Mouse (Mus musculus): ENCODE data around the gene Glipr1. TPM values are rescaled to one million over a fixed set of nuclear protein-coding genes. Genes with fewer than 3 reads are reported as not detected.

The Glipr1 gene
- total and polyA plus RNA-seq, 3 experiments: 341 to 1,004 (median 471) TPM

- dilution Hi-C loops (cut with MboI; ENCODE audit: extremely low pct_ligation_motif_present, extremely low pct_unique_long_range_greater_than_20kb, low sequenced_read_pairs): no loop called here
- H3K27ac ChIP-seq (ENCODE audit: insufficient read depth, low read depth): no peak overlapping the region
- H3K36me3 ChIP-seq (replicated peaks in 1 of 2; ENCODE audit: control insufficient read depth in 1 of 2, insufficient read depth in 1 of 2, low read length in 1 of 2): peaks cover 72 to 96% of the 10 kb centered on the region in 2 experiments
These were observed 16.0 kb downstream of the Glipr1 start for GRCm38 (mm10) chr10:111986453-111986852.

GRCm38 (mm10) chr10:111983070-111983469 is 19.4 kb downstream of the Glipr1 start:
- no peak overlapping the region for H3K4me2 ChIP-seq (ENCODE audit: insufficient read depth, low read depth, poor library complexity, severe bottlenecking)
- no peaks in the 10 kb centered on the region for H3K9me3 ChIP-seq (replicated peaks; ENCODE audit: low read length)
- no peak for DNase-seq (ENCODE audit: extremely low read depth)
- H3K27ac ChIP-seq (ENCODE audit: insufficient read depth, low read depth): no peak overlapping the region
- peaks cover 34% of the 10 kb centered on the region for H3K79me2 ChIP-seq (replicated peaks; ENCODE audit: control insufficient read depth, extremely low read depth, insufficient read depth, poor library complexity, severe bottlenecking)
- no peaks in the 10 kb centered on the region for H3K27me3 ChIP-seq (replicated peaks)
- dilution Hi-C loops (cut with MboI; ENCODE audit: extremely low pct_ligation_motif_present, extremely low pct_unique_long_range_greater_than_20kb, low sequenced_read_pairs): no loop called here
- peaks cover 74 to 94% of the 10 kb centered on the region in 2 experiments for H3K36me3 ChIP-seq (replicated peaks in 1 of 2; ENCODE audit: control insufficient read depth in 1 of 2, insufficient read depth in 1 of 2, low read length in 1 of 2)
- H3K9ac ChIP-seq (ENCODE audit: insufficient read depth, low read depth): no peak overlapping the region
- in situ Hi-C loops (cut with MboI; ENCODE audit: low pct_ligation_motif_present, low pct_unique_long_range_greater_than_20kb, low sequenced_read_pairs): no loop called here
- H3K4me3 ChIP-seq (replicated peaks in 1 of 3; ENCODE audit: low read depth in 2 of 3, low read length in 2 of 3, poor library complexity in 1 of 3): no peak overlapping the region
- TF ChIP-seq ZMIZ1 (IDR thresholded peaks at IDR 0.05; ENCODE audit: low read depth, low read length): peak; percentile 19; the same call in 1 of the 2 replicates
- TF ChIP-seq MXI1 (IDR thresholded peaks at IDR 0.05; ENCODE audit: low read depth, low read length): no peak
- TF ChIP-seq SMC3 (IDR thresholded peaks at IDR 0.05; ENCODE audit: low read depth, low read length): no peak
- no peak for TF ChIP-seq RAD21 (IDR thresholded peaks at IDR 0.05; ENCODE audit: low read depth, low read length)
- 0 out of 2 replicates have a peak, but pooled peaks have one; percentile 25 for TF ChIP-seq POLR2AphosphoS2 (IDR thresholded peaks at IDR 0.05; ENCODE audit: low read depth, low read length)
- no peak for TF ChIP-seq MEF2A (IDR thresholded peaks at IDR 0.05; ENCODE audit: borderline replicate concordance, low read depth, low read length)
- TF ChIP-seq ZNF384 (IDR thresholded peaks at IDR 0.05; ENCODE audit: low read depth, low read length): no peak
- TF ChIP-seq HCFC1 (IDR thresholded peaks at IDR 0.05; ENCODE audit: low read depth, low read length): no peak
- no peak for TF ChIP-seq ELF1 (IDR thresholded peaks at IDR 0.05; ENCODE audit: low read depth, low read length)
- H3K4me1 ChIP-seq (ENCODE audit: control insufficient read depth in 1 of 2, insufficient read depth in 2 of 2): peaks cover 0 to 26% of the 10 kb centered on the region in 2 experiments; a peak in 2 of 4 replicates

More at GRCm38 (mm10) chr10:111986453-111986852, 16.0 kb downstream of the Glipr1 start:
- H3K4me2 ChIP-seq (ENCODE audit: insufficient read depth, low read depth, poor library complexity, severe bottlenecking): no peak overlapping the region
- H3K79me2 ChIP-seq (replicated peaks; ENCODE audit: control insufficient read depth, extremely low read depth, insufficient read depth, poor library complexity, severe bottlenecking): peaks cover 60% of the 10 kb centered on the region
- H3K9ac ChIP-seq (ENCODE audit: insufficient read depth, low read depth): no peak overlapping the region
- no peaks in the 10 kb centered on the region for H3K9me3 ChIP-seq (replicated peaks; ENCODE audit: low read length)
- DNase-seq (ENCODE audit: extremely low read depth): no peak
- TF ChIP-seq UBTF (IDR thresholded peaks at IDR 0.05; ENCODE audit: low read depth, low read length) (no peak), ZC3H11A (IDR thresholded peaks at IDR 0.05; ENCODE audit: low read depth, low read length) (no peak), POLR2AphosphoS2 (IDR thresholded peaks at IDR 0.05; ENCODE audit: low read depth, low read length) (no peak), JUND (conservative IDR thresholded peaks at IDR 0.05; ENCODE audit: low read depth, low read length) (no peak), GABPA (IDR thresholded peaks at IDR 0.05; ENCODE audit: insufficient replicate concordance, low read depth, low read length) (no peak), NELFE (IDR thresholded peaks at IDR 0.05; ENCODE audit: low read depth, low read length) (no peak), MXI1 (IDR thresholded peaks at IDR 0.05; ENCODE audit: low read depth, low read length) (no peak), USF2 (conservative IDR thresholded peaks at IDR 0.05; ENCODE audit: low read depth, low read length) (no peak)
- in situ Hi-C loops (cut with MboI; ENCODE audit: low pct_ligation_motif_present, low pct_unique_long_range_greater_than_20kb, low sequenced_read_pairs): no loop called here
- H3K27me3 ChIP-seq (replicated peaks): no peaks in the 10 kb centered on the region
- H3K4me3 ChIP-seq (replicated peaks in 1 of 3; ENCODE audit: low read depth in 2 of 3, low read length in 2 of 3, poor library complexity in 1 of 3): no peak overlapping the region
- peaks cover 2 to 47% of the 10 kb centered on the region in 2 experiments for H3K4me1 ChIP-seq (ENCODE audit: control insufficient read depth in 1 of 2, insufficient read depth in 2 of 2)

Data from CH12.LX (cell line).